Mouse (Mus musculus): ENCODE measurements at regions not wholly inside any gene's neighbourhood (a gene's known extent, or its start where the extent isn't known, plus 50 kb on each side); places are given as distances from the start of the nearest gene placed in this dataset.

DNA sequence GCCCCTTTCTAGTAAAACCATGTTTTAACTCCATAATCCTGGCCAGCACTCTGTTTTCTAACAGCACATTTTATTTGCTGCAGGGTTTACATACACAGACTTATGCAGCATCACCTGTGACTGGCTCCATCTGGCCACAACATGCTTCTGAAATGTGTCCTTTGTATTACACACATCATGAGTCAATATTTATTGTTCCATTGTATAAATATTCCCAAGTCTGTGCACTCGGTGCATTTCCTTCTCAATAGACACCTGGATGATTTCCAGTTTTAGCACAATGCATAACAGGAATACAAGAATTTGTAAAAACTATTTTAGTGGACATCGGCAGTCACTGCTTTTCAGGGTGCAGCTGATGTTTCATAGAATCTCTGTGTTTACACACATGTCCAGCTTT, 294.6 kb upstream of the Rasgrp1 start:
- no peaks in the 10 kb centered on the region for H3K36me3 ChIP-seq (replicated peaks; ENCODE audit: insufficient read depth, low read length)
- H3K27ac ChIP-seq (ENCODE audit: low read depth) = no peak overlapping the region
- no peaks in the 10 kb centered on the region for H3K27me3 ChIP-seq (ENCODE audit: insufficient read depth, low read length)
- no peaks in the 10 kb centered on the region for H3K4me1 ChIP-seq (ENCODE audit: insufficient read depth)
- H3K9ac ChIP-seq (replicated peaks) = no peak overlapping the region
- DNase-seq (no peak), ATAC-seq (no peak)
- H3K9me3 ChIP-seq (ENCODE audit: low read length) = no peaks in the 10 kb centered on the region
- 65% methylated on average over 2 of the region's 2 CpGs for WGBS (ENCODE audit: insufficient replicate concordance)
- no peak overlapping the region for H3K4me2 ChIP-seq (ENCODE audit: low read depth, low read length)
- H3K4me3 ChIP-seq (ENCODE audit: low read depth, low read length) = no peak overlapping the region
- TF ChIP-seq EP300 (IDR thresholded peaks at IDR 0.05; ENCODE audit: low read depth) (no peak), CTCF (IDR thresholded peaks at IDR 0.05; ENCODE audit: low read depth) (no peak)

DNA sequence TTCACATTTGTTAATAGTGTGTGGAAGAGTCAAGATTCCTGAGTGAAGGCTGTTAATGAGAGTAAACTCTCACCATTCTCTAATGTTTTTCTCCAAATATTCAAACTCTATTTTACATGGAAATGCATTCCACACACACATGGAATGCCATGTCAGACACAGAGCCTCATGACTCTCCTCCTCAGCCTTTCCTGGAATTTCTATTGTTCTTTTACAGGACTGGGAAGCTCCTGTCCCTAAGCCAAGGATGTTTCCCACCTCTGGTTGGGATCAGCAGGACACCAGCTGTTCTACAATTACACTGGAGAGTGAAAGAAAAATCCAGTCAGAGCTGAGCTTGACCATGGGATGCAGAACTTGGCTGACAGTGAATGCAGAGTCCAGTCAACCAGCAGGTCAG, 309.3 kb upstream of the Rasgrp1 start:
- ATAC-seq (no peak), DNase-seq (no peak)
- Histone ChIP-seq H3K9ac (replicated peaks) (no peak overlapping the region), H3K4me1 (ENCODE audit: insufficient read depth) (no peaks in the 10 kb centered on the region), H3K4me3 (ENCODE audit: low read depth, low read length) (no peak overlapping the region), H3K4me2 (ENCODE audit: low read depth, low read length) (no peak overlapping the region), H3K9me3 (ENCODE audit: low read length) (no peaks in the 10 kb centered on the region), H3K27me3 (ENCODE audit: insufficient read depth, low read length) (no peaks in the 10 kb centered on the region), H3K36me3 (replicated peaks; ENCODE audit: insufficient read depth, low read length) (no peaks in the 10 kb centered on the region), H3K27ac (ENCODE audit: low read depth) (no peak overlapping the region)
- no peak for TF ChIP-seq EP300 (IDR thresholded peaks at IDR 0.05; ENCODE audit: low read depth)
- no peak for TF ChIP-seq CTCF (IDR thresholded peaks at IDR 0.05; ENCODE audit: low read depth)

DNA sequence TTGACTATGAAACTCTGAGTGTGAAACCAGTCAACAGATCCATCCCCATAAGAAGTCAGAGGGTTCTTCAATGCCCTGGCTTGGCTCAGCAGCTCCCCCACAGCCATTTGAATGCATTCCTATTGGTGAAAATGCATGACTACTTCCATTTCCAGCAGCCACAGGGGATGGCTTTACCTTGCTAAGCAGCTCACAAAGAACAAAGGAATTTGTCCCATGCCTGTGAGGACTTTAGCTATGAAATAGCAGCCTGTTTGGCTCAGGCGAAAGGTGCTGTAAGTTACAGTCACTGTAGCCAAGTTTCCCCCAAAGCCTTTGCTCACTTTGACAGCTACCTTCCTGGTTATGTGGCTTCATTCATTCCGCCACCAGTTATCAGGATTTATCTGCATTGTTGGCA, 309.8 kb upstream of the Rasgrp1 start:
- 47% methylated on average over 2 of the region's 2 CpGs for WGBS (ENCODE audit: insufficient replicate concordance)
- Histone ChIP-seq H3K9ac (replicated peaks) (no peak overlapping the region), H3K9me3 (ENCODE audit: low read length) (no peaks in the 10 kb centered on the region), H3K27ac (ENCODE audit: low read depth) (no peak overlapping the region), H3K4me2 (ENCODE audit: low read depth, low read length) (no peak overlapping the region), H3K36me3 (replicated peaks; ENCODE audit: insufficient read depth, low read length) (no peaks in the 10 kb centered on the region), H3K4me3 (ENCODE audit: low read depth, low read length) (no peak overlapping the region), H3K27me3 (ENCODE audit: insufficient read depth, low read length) (no peaks in the 10 kb centered on the region), H3K4me1 (ENCODE audit: insufficient read depth) (no peaks in the 10 kb centered on the region)
- DNase-seq = no peak
- ATAC-seq = no peak
- TF ChIP-seq CTCF (IDR thresholded peaks at IDR 0.05; ENCODE audit: low read depth) = no peak
- TF ChIP-seq EP300 (IDR thresholded peaks at IDR 0.05; ENCODE audit: low read depth) = no peak

DNA sequence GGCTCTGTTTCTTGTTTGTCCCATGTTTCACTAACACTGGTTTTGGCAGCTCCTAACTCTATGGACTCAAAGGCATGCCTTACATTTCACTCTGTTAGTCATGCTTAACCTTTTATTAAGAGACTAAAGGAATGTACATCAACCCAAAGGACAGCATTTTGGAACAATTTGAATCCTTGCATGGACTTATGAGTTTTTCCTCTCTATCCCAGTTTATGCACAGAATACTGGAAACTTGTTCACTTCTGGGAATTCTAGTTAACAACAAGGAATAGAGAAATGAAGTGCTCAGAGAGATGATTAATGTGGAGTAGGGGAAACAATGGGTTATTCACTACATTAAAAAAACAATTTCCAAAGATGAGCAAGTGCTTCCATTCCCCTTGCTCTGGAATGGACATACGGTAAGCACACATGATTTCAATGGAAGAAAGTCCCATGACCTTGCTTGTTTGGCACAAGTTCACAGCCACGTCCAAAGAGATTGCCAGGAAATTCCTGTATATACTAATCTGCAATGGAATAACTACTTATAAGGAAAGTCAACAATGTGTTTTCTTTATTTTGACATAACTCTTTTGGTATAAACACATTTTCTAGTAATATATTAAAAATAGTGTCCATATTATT, 313.9 kb upstream of the Rasgrp1 start:
- WGBS (ENCODE audit: insufficient replicate concordance) = 70% methylated on average over 2 of the region's 2 CpGs
- DNase-seq (no peak), ATAC-seq (no peak)

DNA sequence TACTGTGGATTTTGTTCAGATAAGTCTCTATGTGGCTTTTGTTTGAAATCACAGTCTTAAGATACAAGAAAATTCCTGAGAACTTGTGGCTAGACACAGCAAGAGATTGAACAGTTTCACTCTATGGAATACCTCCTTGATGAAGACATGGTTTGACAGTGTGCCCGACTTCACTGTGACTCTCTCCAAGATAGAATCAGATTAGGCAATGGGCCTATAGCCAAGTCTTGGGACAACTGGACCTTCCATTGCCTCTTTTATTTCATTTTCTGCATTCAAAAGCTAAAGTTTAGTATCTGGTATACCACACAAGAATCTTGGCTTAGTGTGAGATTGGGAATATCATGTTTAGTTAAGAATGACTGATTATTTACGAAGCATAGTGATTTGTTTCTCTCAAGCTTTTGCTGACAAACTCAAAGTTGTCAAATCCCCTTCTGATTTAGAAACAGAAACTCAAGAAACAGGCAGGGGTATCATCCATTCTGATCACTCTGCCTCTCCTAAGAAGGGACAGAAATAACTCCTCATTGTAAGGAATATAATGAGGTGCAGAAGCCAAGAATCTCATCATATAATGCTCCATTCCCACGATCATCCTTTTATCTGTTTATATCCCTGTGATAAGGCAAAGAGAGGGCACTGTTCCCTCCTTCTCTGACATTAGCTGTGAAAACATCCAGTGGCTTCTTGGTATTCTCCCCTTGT, 317.6 kb upstream of the Rasgrp1 start:
- no peak for ATAC-seq
- H3K36me3 ChIP-seq (replicated peaks; ENCODE audit: insufficient read depth, low read length) = no peaks in the 10 kb centered on the region
- 66% methylated on average over 3 of the region's 3 CpGs for WGBS (ENCODE audit: insufficient replicate concordance)
- no peak for DNase-seq
- no peak overlapping the region for H3K27ac ChIP-seq (ENCODE audit: low read depth)
- H3K4me1 ChIP-seq (ENCODE audit: insufficient read depth) = no peaks in the 10 kb centered on the region
- H3K27me3 ChIP-seq (ENCODE audit: insufficient read depth, low read length) = no peaks in the 10 kb centered on the region
- H3K9ac ChIP-seq (replicated peaks) = no peak overlapping the region
- no peak for TF ChIP-seq CTCF (IDR thresholded peaks at IDR 0.05; ENCODE audit: low read depth)
- no peak for TF ChIP-seq EP300 (IDR thresholded peaks at IDR 0.05; ENCODE audit: low read depth)
- no peaks in the 10 kb centered on the region for H3K9me3 ChIP-seq (ENCODE audit: low read length)
- H3K4me3 ChIP-seq (ENCODE audit: low read depth, low read length) = no peak overlapping the region
- H3K4me2 ChIP-seq (ENCODE audit: low read depth, low read length) = no peak overlapping the region

More for the DNA sequence above, 313.9 kb upstream of the Rasgrp1 start:
- H3K27ac ChIP-seq (ENCODE audit: low read depth) = no peak overlapping the region
- no peak for TF ChIP-seq CTCF (IDR thresholded peaks at IDR 0.05; ENCODE audit: low read depth)
- no peak for TF ChIP-seq EP300 (IDR thresholded peaks at IDR 0.05; ENCODE audit: low read depth)
- H3K4me3 ChIP-seq (ENCODE audit: low read depth, low read length) = no peak overlapping the region
- H3K9me3 ChIP-seq (ENCODE audit: low read length) = no peaks in the 10 kb centered on the region
- H3K4me2 ChIP-seq (ENCODE audit: low read depth, low read length) = no peak overlapping the region
- H3K27me3 ChIP-seq (ENCODE audit: insufficient read depth, low read length) = no peaks in the 10 kb centered on the region
- no peak overlapping the region for H3K9ac ChIP-seq (replicated peaks)
- no peaks in the 10 kb centered on the region for H3K36me3 ChIP-seq (replicated peaks; ENCODE audit: insufficient read depth, low read length)
- H3K4me1 ChIP-seq (ENCODE audit: insufficient read depth) = no peaks in the 10 kb centered on the region

DNA sequence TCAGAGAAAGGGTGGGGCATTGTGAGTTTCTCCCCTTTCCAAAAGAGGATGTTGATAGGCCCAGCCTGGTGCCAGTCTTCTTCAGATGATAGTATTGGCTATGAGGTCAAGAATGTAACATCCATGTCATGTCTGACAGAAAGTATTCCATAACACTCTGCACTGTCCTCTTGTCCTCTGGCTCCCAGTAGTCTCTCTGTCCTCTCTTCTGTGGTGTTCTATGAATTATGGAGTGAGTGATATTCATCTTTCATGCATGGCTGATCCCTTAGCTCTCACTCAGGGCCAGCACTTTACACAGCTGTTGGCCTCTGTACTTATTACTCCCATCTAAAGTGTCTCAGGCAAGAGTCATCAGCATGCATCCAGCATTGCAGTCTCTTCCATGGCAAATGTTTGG, 319.9 kb upstream of the Rasgrp1 start:
- no peak for DNase-seq
- no peak overlapping the region for H3K4me3 ChIP-seq (ENCODE audit: low read depth, low read length)
- H3K9me3 ChIP-seq (ENCODE audit: low read length) = no peaks in the 10 kb centered on the region
- no peak overlapping the region for H3K4me2 ChIP-seq (ENCODE audit: low read depth, low read length)
- no peaks in the 10 kb centered on the region for H3K4me1 ChIP-seq (ENCODE audit: insufficient read depth)
- no peak for ATAC-seq
- no peak overlapping the region for H3K27ac ChIP-seq (ENCODE audit: low read depth)
- no peak for TF ChIP-seq EP300 (IDR thresholded peaks at IDR 0.05; ENCODE audit: low read depth)
- no peaks in the 10 kb centered on the region for H3K36me3 ChIP-seq (replicated peaks; ENCODE audit: insufficient read depth, low read length)
- H3K27me3 ChIP-seq (ENCODE audit: insufficient read depth, low read length) = no peaks in the 10 kb centered on the region
- no peak overlapping the region for H3K9ac ChIP-seq (replicated peaks)

All from liver, postnatal 0 days (tissue).